Mouse (Mus musculus): Measurements from ENCODE around the gene Gid4.

DNA sequence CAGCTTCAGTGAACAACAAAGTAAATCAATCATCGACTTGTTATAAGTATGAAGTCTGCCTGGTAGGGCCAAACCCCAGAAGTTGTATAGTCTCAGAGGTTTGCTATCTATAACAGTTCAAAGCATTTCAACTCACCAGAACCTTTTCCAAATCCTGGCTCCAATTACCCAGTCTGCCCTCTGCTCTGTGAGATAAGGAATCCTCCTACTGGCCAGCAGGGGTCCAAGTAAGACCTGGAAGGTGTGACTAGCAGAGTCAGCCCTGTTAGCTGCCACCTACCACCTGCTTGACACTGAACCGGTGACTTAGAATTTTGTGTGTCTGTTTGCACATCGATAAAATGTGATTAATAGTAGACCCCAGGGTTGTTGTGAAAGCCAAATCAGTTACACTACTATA lies 49.7 kb upstream of the Gid4 start:
- no peak for TF ChIP-seq POLR2A (IDR thresholded peaks at IDR 0.05; ENCODE audit: low read depth, low read length)
- TF ChIP-seq CTCF (IDR thresholded peaks at IDR 0.05; ENCODE audit: borderline replicate concordance, insufficient read depth, low read length) = no peak
